Mouse (Mus musculus): ENCODE results near the gene Zfp687. TPM values are rescaled to one million over a fixed set of nuclear protein-coding genes. Genes with fewer than 3 reads are reported as not detected.

Zfp687 gene
- 22.6 and 24.0 TPM in 2 replicates for polyA plus RNA-seq (2012; rRNA removed)

GRCm38 (mm10) chr3:95015337-95015872 lies at the start of gene Zfp687:
TSS of gene Zfp687 (minus strand) at chr3:95015448.

GRCm38 (mm10) chr3:95042166-95042837 lies 27.1 kb upstream of the Zfp687 start, which contains the start of gene Psmd4:
TSS of gene Psmd4 (minus strand) at chr3:95042614.

GRCm38 (mm10) chr3:94974528-94975422 lies 40.5 kb downstream of the Zfp687 start, which contains the start of gene Pi4kb:
TSS of gene Pi4kb (plus strand) at chr3:94974731.

Other genes starting within 250 kb of the Zfp687 start
- 24.6 and 28.0 TPM in 2 replicates for gene Cgn, start 229.0 kb downstream of the Zfp687 start, polyA plus RNA-seq (2012; rRNA removed)
- 16.7 and 18.2 TPM in 2 replicates for gene Pogz, start 177.9 kb downstream of the Zfp687 start, polyA plus RNA-seq (2012; rRNA removed)
- 187 and 247 TPM in 2 replicates for gene Psmb4, start 128.5 kb downstream of the Zfp687 start, polyA plus RNA-seq (2012; rRNA removed)
- gene Selenbp1, start 82.4 kb downstream of the Zfp687 start, polyA plus RNA-seq (2012; rRNA removed), result 1,269 and 1,288 TPM in 2 replicates
- gene Rfx5, start 61.4 kb downstream of the Zfp687 start, polyA plus RNA-seq (2012; rRNA removed), result 7.8 and 10.0 TPM in 2 replicates
- 28.7 and 32.1 TPM in 2 replicates for gene Pi4kb, start 40.7 kb downstream of the Zfp687 start, polyA plus RNA-seq (2012; rRNA removed)
- gene Psmd4, start 27.2 kb upstream of the Zfp687 start, polyA plus RNA-seq (2012; rRNA removed), result 102 and 110 TPM in 2 replicates
- 10.7 and 11.9 TPM in 2 replicates for gene Pip5k1a, start 91.5 kb upstream of the Zfp687 start, polyA plus RNA-seq (2012; rRNA removed)
- gene Vps72, start 95.6 kb upstream of the Zfp687 start, polyA plus RNA-seq (2012; rRNA removed), result 68.0 and 78.0 TPM in 2 replicates
- 0.93 and 1.5 TPM in 2 replicates for gene Tmod4, start 109.0 kb upstream of the Zfp687 start, polyA plus RNA-seq (2012; rRNA removed)
- gene Scnm1, start 118.6 kb upstream of the Zfp687 start, polyA plus RNA-seq (2012; rRNA removed), result 26.0 and 28.9 TPM in 2 replicates
- 4.3 and 5.4 TPM in 2 replicates for gene Lysmd1, start 118.6 kb upstream of the Zfp687 start, polyA plus RNA-seq (2012; rRNA removed)
- 8.8 and 9.7 TPM in 2 replicates for gene Tnfaip8l2, start 126.9 kb upstream of the Zfp687 start, polyA plus RNA-seq (2012; rRNA removed)
- 5.5 and 7.0 TPM in 2 replicates for gene Sema6c, start 145.0 kb upstream of the Zfp687 start, polyA plus RNA-seq (2012; rRNA removed)
- 7.3 and 7.6 TPM in 2 replicates for gene Gabpb2, start 202.5 kb upstream of the Zfp687 start, polyA plus RNA-seq (2012; rRNA removed)
- 45.1 and 48.4 TPM in 2 replicates for gene Cdc42se1, start 213.3 kb upstream of the Zfp687 start, polyA plus RNA-seq (2012; rRNA removed)
- gene Mllt11, start 216.7 kb upstream of the Zfp687 start, polyA plus RNA-seq (2012; rRNA removed), result 15.7 and 16.9 TPM in 2 replicates
- 0.51 and 0.64 TPM in 2 replicates for gene Gm128, start 226.2 kb upstream of the Zfp687 start, polyA plus RNA-seq (2012; rRNA removed)
- 5.2 and 5.5 TPM in 2 replicates for gene Bnipl, start 235.7 kb upstream of the Zfp687 start, polyA plus RNA-seq (2012; rRNA removed)

Measured in colon, adult 2 months (tissue).